Mouse (Mus musculus) megakaryocyte, embryonic 14.5 days (primary cell): Measurements from ENCODE around the gene Ldlrad1.

ENCODE experiments used
- FLI1 ChIP-seq: IDR thresholded peaks from 2 replicates; pipeline ENCODE4 v1.6.1; 2012; ENCODE audit warnings: low read length, inconsistent platforms, mixed read lengths
- GATA1 ChIP-seq: IDR thresholded peaks from 3 replicates; pipeline ENCODE4 v1.6.1; 2012; ENCODE audit warnings: mixed read lengths, low read length, inconsistent platforms, borderline replicate concordance

GRCm38 (mm10) chr4:107167798-107168197, 41.2 kb upstream of the Ldlrad1 start:
- no peak for TF ChIP-seq GATA1
- no peak for TF ChIP-seq FLI1
